Mouse (Mus musculus) liver, embryonic 13.5 days (tissue): ENCODE measurements around the gene Sstr2. TPM values are rescaled to one million over a fixed set of nuclear protein-coding genes. Genes with fewer than 3 reads are reported as not detected.
"Not testable (repeated sequence)": the region's sequence is repeated elsewhere in the genome, so short reads cannot be mapped to it uniquely, and the experiment has no call there.

Source experiments
- ATAC-seq: fragments of 200-750 bp; cut with Nextera tagmentation; 2 replicates; pipeline ENCODE4 v1.8.0; 2017; ENCODE audit warnings: low read depth, mild to moderate bottlenecking, moderate number of reproducible peaks, moderate library complexity
- DNase-seq: peaks from one replicate; pipeline ENCODE4 v3.0.0; 2022
- H3K27ac ChIP-seq: fragments of 300-500 bp; sonication (generic); 2 replicates; pipeline ENCODE4 v1.5.1; 2015; ENCODE audit warnings: moderate library complexity, mild to moderate bottlenecking, inconsistent platforms
- H3K27me3 ChIP-seq: fragments of 300-500 bp; sonication (generic); 2 replicates; pipeline ENCODE4 v1.6.1; 2015; ENCODE audit warnings: mild to moderate bottlenecking, inconsistent platforms
- H3K36me3 ChIP-seq: fragments of 300-500 bp; sonication (generic); 2 replicates; pipeline ENCODE4 v1.6.1; 2015; ENCODE audit warnings: mild to moderate bottlenecking, inconsistent platforms
- H3K4me1 ChIP-seq: fragments of 300-500 bp; sonication (generic); replicated peaks from 2 replicates; pipeline ENCODE4 v1.6.1; 2015; ENCODE audit warnings: inconsistent platforms
- H3K4me2 ChIP-seq: fragments of 300-500 bp; sonication (generic); 2 replicates; pipeline ENCODE4 v1.6.1; 2015; ENCODE audit warnings: inconsistent platforms, mild to moderate bottlenecking, moderate library complexity
- H3K4me3 ChIP-seq: fragments of 300-500 bp; sonication (generic); replicated peaks from 2 replicates; pipeline ENCODE4 v1.5.1; 2015; ENCODE audit warnings: mild to moderate bottlenecking, inconsistent platforms
- H3K9ac ChIP-seq: fragments of 300-500 bp; sonication (generic); 2 replicates; pipeline ENCODE4 v1.6.1; 2015; ENCODE audit warnings: mild to moderate bottlenecking, inconsistent platforms
- H3K9me3 ChIP-seq: fragments of 300-500 bp; sonication (generic); replicated peaks from 2 replicates; pipeline ENCODE4 v1.6.1; 2016; ENCODE audit warnings: inconsistent platforms
- WGBS: fragments of 180-500 bp; shearing (Covaris S2); methylation state at CpG from one replicate; pipeline ENCODE4 v1.1.7; 2015; ENCODE audit not compliant: insufficient replicate concordance; 5-methylcytosine and 5-hydroxymethylcytosine counted together
- polyA plus RNA-seq: library from polyadenylated mRNA; unstranded; fragments of >200 nt; fragmentation: Nextera tagmentation; extraction: Ambion mirVana; gene quantifications from 2 replicates; pipeline ENCODE4 v1.2.1, GENCODE M21; 2015

The Sstr2 gene
- polyA plus RNA-seq, 1 experiment from 2014 or later = 2.7 TPM

- no peaks in the 10 kb centered on the region for H3K4me1 ChIP-seq
- H3K4me2 ChIP-seq = no peak overlapping the region
- H3K4me3 ChIP-seq = no peak overlapping the region
- H3K9me3 ChIP-seq = no peaks in the 10 kb centered on the region
- 85% methylated on average over 8 of the region's 8 CpGs for WGBS
- no peak for DNase-seq
- no peak overlapping the region for H3K27ac ChIP-seq
- no peak for ATAC-seq
- H3K36me3 ChIP-seq = peaks cover 100% of the 10 kb centered on the region
- no peak overlapping the region for H3K9ac ChIP-seq
- H3K27me3 ChIP-seq = no peaks in the 10 kb centered on the region
Measured at GRCm38 (mm10) chr11:113658319-113658718, 39.2 kb downstream of the Sstr2 start.

DNA sequence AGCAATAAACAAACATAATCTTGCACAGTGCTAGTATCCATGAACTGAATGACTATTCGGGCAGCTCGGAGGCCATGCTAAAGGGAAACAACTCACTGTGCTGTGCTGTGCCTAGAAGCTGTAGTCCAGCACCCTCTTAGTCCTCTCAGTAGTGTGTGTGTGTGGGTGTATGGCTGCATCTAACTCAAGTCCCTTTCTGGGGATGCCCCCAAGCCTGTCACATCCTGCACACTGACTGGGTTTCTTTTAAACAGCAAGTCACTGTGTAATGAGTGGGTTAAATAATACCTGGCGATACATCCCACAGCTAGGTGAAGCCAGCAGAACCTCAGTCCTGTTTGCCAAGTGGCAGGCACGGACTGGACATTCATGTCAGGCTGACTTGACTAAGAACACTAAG, 39.6 kb downstream of the Sstr2 start:
- no peak overlapping the region for H3K27ac ChIP-seq
- no peak for DNase-seq
- 89% methylated on average over 4 of the region's 4 CpGs for WGBS
- no peaks in the 10 kb centered on the region for H3K27me3 ChIP-seq
- no peak overlapping the region for H3K9ac ChIP-seq
- H3K4me1 ChIP-seq = no peaks in the 10 kb centered on the region
- no peak overlapping the region for H3K4me3 ChIP-seq
- H3K36me3 ChIP-seq = peaks cover 100% of the 10 kb centered on the region
- no peak for ATAC-seq
- H3K4me2 ChIP-seq = no peak overlapping the region
- H3K9me3 ChIP-seq = no peaks in the 10 kb centered on the region

DNA sequence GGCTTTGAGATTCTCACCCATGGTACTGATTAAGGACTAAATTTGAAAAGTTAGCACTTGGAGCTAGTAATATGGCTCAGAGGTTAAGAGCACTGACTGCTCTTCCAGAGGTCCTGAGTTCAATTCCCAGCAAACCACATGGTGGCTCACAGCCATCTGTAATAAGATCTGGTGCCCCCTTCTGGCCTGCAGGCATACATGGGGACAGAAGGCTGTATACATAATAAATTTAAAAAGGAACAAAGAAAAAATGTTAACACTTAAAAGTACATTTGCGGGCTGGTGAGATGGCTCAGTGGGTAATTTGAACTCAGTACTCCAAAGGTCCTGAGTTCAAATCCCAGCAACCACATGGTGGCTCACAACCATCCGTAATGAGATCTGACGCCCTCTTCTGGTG, 41.1 kb downstream of the Sstr2 start:
- H3K36me3 ChIP-seq = peaks cover 100% of the 10 kb centered on the region
- H3K27ac ChIP-seq, H3K9ac ChIP-seq, ATAC-seq, H3K4me1 ChIP-seq, H3K9me3 ChIP-seq, H3K4me3 ChIP-seq, H3K27me3 ChIP-seq, H3K4me2 ChIP-seq, DNase-seq: not testable (repeated sequence)
- WGBS = 91% methylated on average over 3 of the region's 3 CpGs

DNA sequence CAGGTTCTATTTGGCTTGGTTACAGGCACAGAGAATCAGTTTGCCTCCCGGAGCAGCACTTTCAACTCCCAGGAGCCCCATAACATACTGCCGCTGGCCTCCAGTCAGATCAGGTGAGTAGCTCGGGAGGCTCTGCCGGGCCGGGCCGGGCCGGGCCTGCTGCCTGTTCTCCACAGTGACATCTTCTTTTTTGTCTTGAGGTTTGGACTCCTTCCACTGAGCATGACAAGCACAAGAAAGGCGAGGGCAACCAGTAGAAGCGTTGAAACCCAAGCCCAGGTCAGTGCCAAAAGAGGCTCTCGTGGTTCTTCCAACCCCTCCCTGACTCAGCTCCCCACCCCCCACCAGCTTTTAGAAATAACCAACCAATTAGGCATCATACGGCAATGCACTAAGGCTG, 41.8 kb downstream of the Sstr2 start:
- H3K4me2 ChIP-seq = no peak overlapping the region
- ATAC-seq = no peak
- peaks cover 8% of the 10 kb centered on the region for H3K4me1 ChIP-seq
- peaks cover 98% of the 10 kb centered on the region for H3K36me3 ChIP-seq
- H3K27me3 ChIP-seq = no peaks in the 10 kb centered on the region
- DNase-seq = no peak
- no peak overlapping the region for H3K27ac ChIP-seq
- no peak overlapping the region for H3K4me3 ChIP-seq
- H3K9ac ChIP-seq = no peak overlapping the region
- H3K9me3 ChIP-seq = no peaks in the 10 kb centered on the region
- WGBS = 94% methylated on average over 11 of the region's 11 CpGs

GRCm38 (mm10) chr11:113661835-113662351, 42.8 kb downstream of the Sstr2 start:
- ATAC-seq (no peak), DNase-seq (no peak)
- H3K36me3 ChIP-seq = peaks cover 93% of the 10 kb centered on the region
- 84% methylated on average over 18 of the region's 18 CpGs for WGBS
- H3K27ac ChIP-seq = no peak overlapping the region
- H3K9me3 ChIP-seq = no peaks in the 10 kb centered on the region
- H3K27me3 ChIP-seq = no peaks in the 10 kb centered on the region
- peaks cover 17% of the 10 kb centered on the region for H3K4me1 ChIP-seq
- H3K4me3 ChIP-seq = no peak overlapping the region
- no peak overlapping the region for H3K4me2 ChIP-seq
- H3K9ac ChIP-seq = no peak overlapping the region

- no peak for DNase-seq
- 83% methylated on average over 2 of the region's 2 CpGs for WGBS
- Histone ChIP-seq H3K4me3 (no peak overlapping the region), H3K9ac (no peak overlapping the region), H3K27ac (no peak overlapping the region), H3K27me3 (no peaks in the 10 kb centered on the region), H3K36me3 (peaks cover 93% of the 10 kb centered on the region), H3K4me1 (peaks cover 41% of the 10 kb centered on the region), H3K9me3 (no peaks in the 10 kb centered on the region), H3K4me2 (no peak overlapping the region)
- ATAC-seq = no peak
Measured at GRCm38 (mm10) chr11:113664279-113664678, 45.1 kb downstream of the Sstr2 start.

DNA sequence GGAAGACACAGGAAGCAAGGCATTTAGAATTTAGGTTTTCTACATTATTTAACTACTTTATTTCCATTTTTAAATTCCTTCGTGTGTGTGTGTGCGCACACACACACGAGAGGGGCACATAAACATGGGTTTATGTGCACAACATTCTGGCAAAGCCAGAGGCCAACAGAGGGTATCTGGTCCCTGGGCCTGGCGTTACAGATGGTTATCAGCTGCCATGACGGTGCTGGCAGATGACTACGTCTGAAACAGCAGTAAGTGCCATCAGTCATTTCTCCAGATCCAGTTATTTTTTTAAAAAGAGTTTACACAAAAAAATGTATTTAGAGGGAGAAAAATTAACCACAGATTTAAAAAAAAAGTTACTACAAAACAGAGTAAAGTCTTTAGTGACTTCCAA, 47.1 kb downstream of the Sstr2 start:
- DNase-seq (peak; percentile 47), ATAC-seq (peak; percentile 71)
- H3K4me1 ChIP-seq = peaks cover 58% of the 10 kb centered on the region
- H3K4me2 ChIP-seq = peak overlapping the region; percentile 56
- H3K9ac ChIP-seq = no peak overlapping the region
- peak overlapping the region; percentile 82 for H3K27ac ChIP-seq
- 32% methylated on average over 6 of the region's 6 CpGs for WGBS
- H3K4me3 ChIP-seq = no peak overlapping the region
- H3K27me3 ChIP-seq = no peaks in the 10 kb centered on the region
- no peaks in the 10 kb centered on the region for H3K9me3 ChIP-seq
- peaks cover 91% of the 10 kb centered on the region for H3K36me3 ChIP-seq

DNA sequence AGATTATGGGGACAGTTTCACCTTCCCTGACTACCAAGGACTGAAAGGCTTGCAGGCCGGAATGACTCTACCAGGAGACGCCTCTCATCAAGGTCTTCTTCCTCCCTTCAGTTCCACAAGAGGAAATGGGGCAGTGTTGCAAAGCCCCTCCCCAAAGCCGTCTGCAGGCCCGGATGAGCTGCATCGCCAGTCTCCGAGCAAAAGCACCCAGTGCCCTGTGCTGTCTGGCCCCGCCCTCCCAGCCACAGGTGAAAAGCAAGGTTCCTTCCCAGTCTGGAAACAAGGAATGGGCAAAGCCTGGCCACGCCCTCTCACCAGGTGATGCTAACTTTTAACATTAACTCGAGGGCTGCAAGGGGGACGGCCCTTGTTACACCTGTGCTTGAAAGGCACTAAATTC, 47.5 kb downstream of the Sstr2 start:
- peaks cover 91% of the 10 kb centered on the region for H3K36me3 ChIP-seq
- peaks cover 62% of the 10 kb centered on the region for H3K4me1 ChIP-seq
- peak overlapping the region; percentile 56 for H3K4me2 ChIP-seq
- DNase-seq (no peak), ATAC-seq (peak; percentile 41; the same call in 1 of the 2 replicates)
- H3K9me3 ChIP-seq = no peaks in the 10 kb centered on the region
- H3K9ac ChIP-seq = peak overlapping the region; percentile 57
- H3K27ac ChIP-seq = peak overlapping the region; percentile 82
- H3K27me3 ChIP-seq = no peaks in the 10 kb centered on the region
- 36% methylated on average over 10 of the region's 10 CpGs for WGBS
- H3K4me3 ChIP-seq = peak overlapping the region; percentile 20

GRCm38 (mm10) chr11:113667122-113667521, 48.0 kb downstream of the Sstr2 start:
- WGBS = 78% methylated on average over 2 of the region's 2 CpGs
- Histone ChIP-seq H3K27me3 (no peaks in the 10 kb centered on the region), H3K4me3 (peak overlapping the region; percentile 20; the same call in 1 of the 2 replicates), H3K36me3 (peaks cover 91% of the 10 kb centered on the region), H3K4me2 (peak overlapping the region; percentile 56), H3K27ac (peak overlapping the region; percentile 82), H3K9me3 (no peaks in the 10 kb centered on the region), H3K9ac (peak overlapping the region; percentile 57; the same call in 1 of the 2 replicates), H3K4me1 (peaks cover 65% of the 10 kb centered on the region)
- no peak for ATAC-seq
- DNase-seq = no peak

DNA sequence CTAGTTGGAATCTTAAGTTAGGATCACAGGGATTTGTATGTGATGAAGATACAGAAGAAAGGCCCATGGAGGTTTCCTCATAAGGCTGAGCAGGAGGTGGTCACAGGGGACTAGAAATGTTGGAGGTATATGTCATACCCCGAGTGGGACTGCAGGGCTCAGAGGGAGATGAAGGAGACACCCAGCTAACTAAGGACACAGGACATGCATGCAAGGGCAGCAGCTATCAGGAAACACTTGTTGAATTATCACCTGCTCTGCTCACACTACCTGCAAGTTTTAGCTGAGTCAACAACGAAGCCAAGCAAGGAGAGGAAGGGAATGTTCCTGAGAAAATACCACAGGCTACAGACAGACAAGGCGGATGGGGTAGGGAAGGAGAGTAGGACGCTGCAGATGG, 48.6 kb downstream of the Sstr2 start:
- 70% methylated on average over 4 of the region's 4 CpGs for WGBS
- DNase-seq (no peak), ATAC-seq (no peak)
- H3K27ac ChIP-seq = peak overlapping the region; percentile 82
- no peaks in the 10 kb centered on the region for H3K9me3 ChIP-seq
- H3K4me2 ChIP-seq = no peak overlapping the region
- no peak overlapping the region for H3K4me3 ChIP-seq
- no peaks in the 10 kb centered on the region for H3K27me3 ChIP-seq
- peaks cover 70% of the 10 kb centered on the region for H3K4me1 ChIP-seq
- H3K36me3 ChIP-seq = peaks cover 91% of the 10 kb centered on the region
- H3K9ac ChIP-seq = 0 out of 2 replicates have a peak overlapping the region, but pooled peaks have one; percentile 57

DNA sequence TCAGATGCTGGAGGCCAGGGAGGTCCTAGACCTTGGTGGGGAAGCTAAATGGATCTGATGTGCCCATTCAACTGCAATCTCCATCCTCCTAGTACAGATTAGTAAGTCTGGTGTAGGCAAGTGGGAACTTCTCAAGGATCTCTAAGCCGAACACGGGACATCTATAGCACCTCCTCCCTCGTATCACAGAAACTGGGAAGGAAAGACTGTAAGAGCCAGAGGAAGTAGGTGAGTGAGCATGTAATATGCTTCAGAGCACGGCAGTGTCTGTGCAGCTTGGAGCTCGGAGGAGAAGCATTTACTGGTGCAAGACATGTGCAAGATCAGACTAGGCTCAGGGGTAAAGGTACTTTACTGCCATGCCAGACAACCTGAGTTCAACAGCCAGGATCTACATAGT, 49.7 kb downstream of the Sstr2 start:
- H3K27me3 ChIP-seq = no peaks in the 10 kb centered on the region
- H3K4me3 ChIP-seq = no peak overlapping the region
- H3K9ac ChIP-seq = no peak overlapping the region
- ATAC-seq (no peak), DNase-seq (no peak)
- no peaks in the 10 kb centered on the region for H3K9me3 ChIP-seq
- H3K27ac ChIP-seq = peak overlapping the region; percentile 82; the same call in 1 of the 2 replicates
- no peak overlapping the region for H3K4me2 ChIP-seq
- H3K4me1 ChIP-seq = peaks cover 77% of the 10 kb centered on the region
- 84% methylated on average over 5 of the region's 5 CpGs for WGBS
- peaks cover 91% of the 10 kb centered on the region for H3K36me3 ChIP-seq

GRCm38 (mm10) chr11:113669711-113670110, 50.6 kb downstream of the Sstr2 start:
- Histone ChIP-seq H3K9ac (no peak overlapping the region), H3K27me3 (no peaks in the 10 kb centered on the region), H3K27ac (peak overlapping the region; percentile 45; the same call in 1 of the 2 replicates), H3K4me3 (no peak overlapping the region), H3K9me3 (no peaks in the 10 kb centered on the region), H3K36me3 (peaks cover 91% of the 10 kb centered on the region), H3K4me2 (no peak overlapping the region), H3K4me1 (peaks cover 78% of the 10 kb centered on the region)
- WGBS = 40% methylated on average over 4 of the region's 4 CpGs
- ATAC-seq (peak; percentile 28; the same call in 1 of the 2 replicates), DNase-seq (no peak)
